7 mouse cellular contexts compared by ENCODE assay signal in the genomic region with DNA sequence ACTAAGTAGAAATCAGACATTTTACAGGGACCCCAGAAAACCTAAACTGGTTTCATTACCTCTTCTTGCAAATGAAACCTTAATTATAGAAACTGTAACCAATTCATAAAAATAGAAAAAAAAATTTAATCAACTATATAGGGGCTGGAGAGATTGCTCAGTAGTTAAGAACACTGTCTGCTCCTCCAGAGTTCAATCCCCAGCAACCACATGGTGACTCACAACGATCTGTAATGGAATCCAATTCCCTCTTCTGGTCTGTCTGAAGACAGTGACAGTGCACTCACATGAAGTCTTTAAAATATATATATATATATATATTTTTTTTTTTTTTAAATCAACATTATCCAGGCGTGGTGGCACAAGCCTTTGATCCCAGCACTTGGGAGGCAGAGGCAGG. TPM values are rescaled to one million over a fixed set of nuclear protein-coding genes. Genes with fewer than 3 reads are reported as not detected.
DNase-seq lines count a peak whose midpoint lies in the region; ATAC-seq and TF ChIP-seq lines count a peak whose summit lies in the region.

No protein-coding gene starts in this region.

- 68% methylated on average over 2 of the region's 2 CpGs for WGBS in lung, postnatal 0 days
- 65% methylated on average over 2 of the region's 2 CpGs for WGBS in lung, adult 2 months
- 93% methylated on average over 2 of the region's 2 CpGs for WGBS in forebrain, embryonic 10.5 days
- 84% methylated on average over 2 of the region's 2 CpGs for WGBS in limb, embryonic 12.5 days
- 78% methylated on average over 2 of the region's 2 CpGs for WGBS in stomach, embryonic 14.5 days

- peak overlapping the region; percentile 48 for H3K4me2 ChIP-seq in lung, postnatal 0 days (replicated peaks; ENCODE audit: low read depth, low read length)
- peak overlapping the region; percentile 62 for H3K4me2 ChIP-seq in limb, embryonic 12.5 days
- H3K4me2 ChIP-seq in stomach, embryonic 14.5 days (replicated peaks; ENCODE audit: low read depth, low read length), result peak overlapping the region; percentile 46

- H3K36me3 ChIP-seq in lung, postnatal 0 days (ENCODE audit: insufficient read depth, low read length), result peaks cover 16% of the 10 kb centered on the region
- peaks cover 27% of the 10 kb centered on the region for H3K36me3 ChIP-seq in forebrain, embryonic 10.5 days (replicated peaks)
- H3K36me3 ChIP-seq in limb, embryonic 12.5 days, result peaks cover 24% of the 10 kb centered on the region
- peaks cover 19% of the 10 kb centered on the region for H3K36me3 ChIP-seq in stomach, embryonic 14.5 days (ENCODE audit: control insufficient read depth, insufficient read depth, low read length)

- H3K27ac ChIP-seq in lung, postnatal 0 days (ENCODE audit: low read length), result peak overlapping the region; percentile 99
- H3K27ac ChIP-seq in forebrain, embryonic 10.5 days, result peak overlapping the region; percentile 97
- peak overlapping the region; percentile 94 for H3K27ac ChIP-seq in limb, embryonic 12.5 days
- H3K27ac ChIP-seq in stomach, embryonic 14.5 days (ENCODE audit: low read length), result peak overlapping the region; percentile 96; the same call in 1 of the 2 replicates

- H3K27me3 ChIP-seq in lung, postnatal 0 days (replicated peaks; ENCODE audit: insufficient read depth, low read length), result no peaks in the 10 kb centered on the region
- no peaks in the 10 kb centered on the region for H3K27me3 ChIP-seq in forebrain, embryonic 10.5 days (ENCODE audit: poor library complexity, severe bottlenecking)
- no peaks in the 10 kb centered on the region for H3K27me3 ChIP-seq in limb, embryonic 12.5 days
- no peaks in the 10 kb centered on the region for H3K27me3 ChIP-seq in stomach, embryonic 14.5 days (ENCODE audit: control insufficient read depth, insufficient read depth, low read length)

- no peak for ATAC-seq in lung, postnatal 0 days
- no peak for ATAC-seq in limb, embryonic 12.5 days (ENCODE audit: insufficient number of reproducible peaks, insufficient read depth, low FRiP score, low TSS enrichment, low read depth)
- no peak for ATAC-seq in stomach, embryonic 14.5 days (ENCODE audit: insufficient number of reproducible peaks, insufficient read depth, low FRiP score, low read depth)

- TF ChIP-seq CTCF in lung, postnatal 0 days (IDR thresholded peaks at IDR 0.05), result no peak
- TF ChIP-seq CTCF in lung, adult 2 months (IDR thresholded peaks at IDR 0.05; ENCODE audit: insufficient read depth, low read length), result no peak

- peak overlapping the region; percentile 76; the same call in 1 of the 2 replicates for H3K4me3 ChIP-seq in lung, postnatal 0 days (ENCODE audit: low read depth, low read length)
- H3K4me3 ChIP-seq in lung, adult 2 months (replicated peaks; ENCODE audit: extremely low read depth, low read depth, low read length), result no peak overlapping the region
- peak overlapping the region; percentile 74 for H3K4me3 ChIP-seq in forebrain, embryonic 10.5 days
- H3K4me3 ChIP-seq in limb, embryonic 12.5 days (replicated peaks), result peak overlapping the region; percentile 60
- H3K4me3 ChIP-seq in stomach, embryonic 14.5 days (ENCODE audit: low read depth, low read length), result peak overlapping the region; percentile 61

- H3K9me3 ChIP-seq in lung, postnatal 0 days (ENCODE audit: low read length), result no peaks in the 10 kb centered on the region
- H3K9me3 ChIP-seq in forebrain, embryonic 10.5 days, result no peaks in the 10 kb centered on the region
- no peaks in the 10 kb centered on the region for H3K9me3 ChIP-seq in limb, embryonic 12.5 days
- H3K9me3 ChIP-seq in stomach, embryonic 14.5 days (ENCODE audit: control insufficient read depth, low read depth, low read length), result no peaks in the 10 kb centered on the region

- TF ChIP-seq EP300 in lung, postnatal 0 days (IDR thresholded peaks at IDR 0.05), result no peak

- peak overlapping the region; percentile 77 for H3K9ac ChIP-seq in lung, postnatal 0 days (replicated peaks; ENCODE audit: low read depth)
- peak overlapping the region; percentile 70; the same call in 1 of the 2 replicates for H3K9ac ChIP-seq in limb, embryonic 12.5 days (replicated peaks)
- H3K9ac ChIP-seq in stomach, embryonic 14.5 days (replicated peaks; ENCODE audit: low read depth, low read length), result peak overlapping the region; percentile 69

- no peak for TF ChIP-seq POLR2A in lung, adult 2 months (IDR thresholded peaks at IDR 0.05; ENCODE audit: borderline replicate concordance, extremely low read depth, low read depth, low read length)

- no peak for DNase-seq in lung, postnatal 0 days (ENCODE audit: low spot score)
- DNase-seq in lung, adult 2 months, result no peak
- DNase-seq in forebrain, embryonic 10.5 days (ENCODE audit: extremely low spot score, low spot score), result no peak
- DNase-seq in embryo, embryonic 9.5 days (ENCODE audit: extremely low spot score), result no peak
- DNase-seq in ovary, postnatal 10 days (ENCODE audit: low spot score), result no peak

- H3K4me1 ChIP-seq in lung, postnatal 0 days (ENCODE audit: insufficient read depth, low read depth, low read length), result no peaks in the 10 kb centered on the region; the same call in 1 of the 2 replicates
- H3K4me1 ChIP-seq in lung, adult 2 months (ENCODE audit: control insufficient read depth, insufficient read depth, low read length), result no peaks in the 10 kb centered on the region
- H3K4me1 ChIP-seq in forebrain, embryonic 10.5 days, result peaks cover 20% of the 10 kb centered on the region
- peaks cover 11% of the 10 kb centered on the region for H3K4me1 ChIP-seq in limb, embryonic 12.5 days (replicated peaks)
- peaks cover 7% of the 10 kb centered on the region; the same call in 1 of the 2 replicates for H3K4me1 ChIP-seq in stomach, embryonic 14.5 days (ENCODE audit: control insufficient read depth, insufficient read depth, low read length)

RNA-seq across cellular contexts. Expression of a gene that starts 0.4 kb away (rescaled TPM):
- 15.9 and 18.3 TPM in 2 replicates for polyA plus RNA-seq in lung, postnatal 0 days (2015; fragmentation: Nextera tagmentation; extraction: Ambion mirVana)
- polyA plus RNA-seq in lung, adult 2 months (2012; rRNA removed), result 31.2 and 47.3 TPM in 2 replicates
- polyA plus RNA-seq in forebrain, embryonic 10.5 days (2016; fragmentation: Nextera tagmentation; extraction: Ambion mirVana), result 28.7 and 34.8 TPM in 2 replicates
- polyA plus RNA-seq in limb, embryonic 12.5 days (2016; fragmentation: Nextera tagmentation; extraction: Ambion mirVana), result 43.1 and 44.7 TPM in 2 replicates
- 20.5 and 23.4 TPM in 2 replicates for polyA plus RNA-seq in stomach, embryonic 14.5 days (2014; fragmentation: Nextera tagmentation; extraction: Ambion mirVana)

RNA-seq across cellular contexts. Expression of a gene that starts 13.6 kb away (rescaled TPM):
- 18.9 and 20.1 TPM in 2 replicates for polyA plus RNA-seq in lung, postnatal 0 days (2015; fragmentation: Nextera tagmentation; extraction: Ambion mirVana)
- polyA plus RNA-seq in lung, adult 2 months (2012; rRNA removed), result 54.0 and 76.4 TPM in 2 replicates
- 5.6 and 6.3 TPM in 2 replicates for polyA plus RNA-seq in forebrain, embryonic 10.5 days (2016; fragmentation: Nextera tagmentation; extraction: Ambion mirVana)
- 13.9 and 17.6 TPM in 2 replicates for polyA plus RNA-seq in limb, embryonic 12.5 days (2016; fragmentation: Nextera tagmentation; extraction: Ambion mirVana)
- 19.0 and 19.5 TPM in 2 replicates for polyA plus RNA-seq in stomach, embryonic 14.5 days (2014; fragmentation: Nextera tagmentation; extraction: Ambion mirVana)

RNA-seq across cellular contexts. Expression of a gene that starts 21.2 kb away (rescaled TPM):
- polyA plus RNA-seq in lung, postnatal 0 days (2015; fragmentation: Nextera tagmentation; extraction: Ambion mirVana), result 30.0 and 31.1 TPM in 2 replicates
- polyA plus RNA-seq in lung, adult 2 months (2012; rRNA removed), result 31.8 and 48.2 TPM in 2 replicates
- 16.4 and 18.8 TPM in 2 replicates for polyA plus RNA-seq in forebrain, embryonic 10.5 days (2016; fragmentation: Nextera tagmentation; extraction: Ambion mirVana)
- polyA plus RNA-seq in limb, embryonic 12.5 days (2016; fragmentation: Nextera tagmentation; extraction: Ambion mirVana), result 8.2 and 9.3 TPM in 2 replicates
- 5.2 and 5.3 TPM in 2 replicates for polyA plus RNA-seq in stomach, embryonic 14.5 days (2014; fragmentation: Nextera tagmentation; extraction: Ambion mirVana)

RNA-seq across cellular contexts. Expression of a gene that starts 27.7 kb away (rescaled TPM):
- 11.8 and 13.3 TPM in 2 replicates for polyA plus RNA-seq in lung, postnatal 0 days (2015; fragmentation: Nextera tagmentation; extraction: Ambion mirVana)
- 36.1 and 39.2 TPM in 2 replicates for polyA plus RNA-seq in lung, adult 2 months (2012; rRNA removed)
- polyA plus RNA-seq in forebrain, embryonic 10.5 days (2016; fragmentation: Nextera tagmentation; extraction: Ambion mirVana), result 0.50 and 0.80 TPM in 2 replicates
- polyA plus RNA-seq in limb, embryonic 12.5 days (2016; fragmentation: Nextera tagmentation; extraction: Ambion mirVana), result 0.45 and 0.91 TPM in 2 replicates
- polyA plus RNA-seq in stomach, embryonic 14.5 days (2014; fragmentation: Nextera tagmentation; extraction: Ambion mirVana), result 2.4 and 3.2 TPM in 2 replicates

RNA-seq across cellular contexts. Expression of a gene that starts 43.1 kb away (rescaled TPM):
- polyA plus RNA-seq in lung, postnatal 0 days (2015; fragmentation: Nextera tagmentation; extraction: Ambion mirVana), result 0.94 and 1.1 TPM in 2 replicates
- 2.3 and 3.2 TPM in 2 replicates for polyA plus RNA-seq in lung, adult 2 months (2012; rRNA removed)
- polyA plus RNA-seq in forebrain, embryonic 10.5 days (2016; fragmentation: Nextera tagmentation; extraction: Ambion mirVana), result 0.09 TPM in 2 replicates
- 0.10 TPM in 1 of 2 replicates, not detected in the other for polyA plus RNA-seq in limb, embryonic 12.5 days (2016; fragmentation: Nextera tagmentation; extraction: Ambion mirVana)
- 0.14 and 0.27 TPM in 2 replicates for polyA plus RNA-seq in stomach, embryonic 14.5 days (2014; fragmentation: Nextera tagmentation; extraction: Ambion mirVana)
